Mouse (Mus musculus): ENCODE measurements around the gene Lamc2. TPM values are rescaled to one million over a fixed set of nuclear protein-coding genes. Genes with fewer than 3 reads are reported as not detected.

The Lamc2 gene
- polyA plus RNA-seq, 1 experiment from 2014 or later, result 0.47 TPM

GRCm38 (mm10) chr1:153139635-153140034 is 46.6 kb downstream of the Lamc2 start:
- WGBS, result 92% methylated on average over 7 of the region's 7 CpGs
- Histone ChIP-seq H3K4me3 (replicated peaks) (no peak overlapping the region), H3K9ac (no peak overlapping the region), H3K27me3 (0 out of 2 replicates have a peak, but pooled peaks cover under 1% of the 10 kb centered on the region), H3K36me3 (replicated peaks) (no peaks in the 10 kb centered on the region), H3K27ac (no peak overlapping the region), H3K9me3 (no peaks in the 10 kb centered on the region), H3K4me1 (peaks cover 2% of the 10 kb centered on the region), H3K4me2 (no peak overlapping the region)
- ATAC-seq (ENCODE audit: low FRiP score), result no peak

- 73% methylated on average over 5 of the region's 5 CpGs for WGBS
- no peak for ATAC-seq (ENCODE audit: low FRiP score)
- no peak overlapping the region for H3K9ac ChIP-seq
- no peak overlapping the region for H3K4me3 ChIP-seq (replicated peaks)
- H3K4me1 ChIP-seq, result peaks cover 12% of the 10 kb centered on the region
- H3K4me2 ChIP-seq, result no peak overlapping the region
- no peaks in the 10 kb centered on the region for H3K9me3 ChIP-seq
- H3K36me3 ChIP-seq (replicated peaks), result no peaks in the 10 kb centered on the region
- H3K27me3 ChIP-seq, result 0 out of 2 replicates have a peak, but pooled peaks cover 4% of the 10 kb centered on the region
- H3K27ac ChIP-seq, result no peak overlapping the region
Observed at GRCm38 (mm10) chr1:153138486-153138885, 47.8 kb downstream of the Lamc2 start.

- H3K4me2 ChIP-seq, result no peak overlapping the region
- H3K4me1 ChIP-seq, result peaks cover 12% of the 10 kb centered on the region
- H3K27ac ChIP-seq, result no peak overlapping the region
- ATAC-seq (ENCODE audit: low FRiP score), result no peak
- H3K4me3 ChIP-seq (replicated peaks), result no peak overlapping the region
- 0 out of 2 replicates have a peak, but pooled peaks cover 7% of the 10 kb centered on the region for H3K27me3 ChIP-seq
- 92% methylated on average over 13 of the region's 13 CpGs for WGBS
- no peak overlapping the region for H3K9ac ChIP-seq
- no peaks in the 10 kb centered on the region for H3K9me3 ChIP-seq
- no peaks in the 10 kb centered on the region for H3K36me3 ChIP-seq (replicated peaks)
Observed at GRCm38 (mm10) chr1:153136647-153137046, 49.6 kb downstream of the Lamc2 start.

GRCm38 (mm10) chr1:153133865-153134781 is 52.1 kb downstream of the Lamc2 start:
- Histone ChIP-seq H3K9me3 (no peaks in the 10 kb centered on the region), H3K36me3 (replicated peaks) (no peaks in the 10 kb centered on the region), H3K27me3 (0 out of 2 replicates have a peak, but pooled peaks cover 7% of the 10 kb centered on the region), H3K4me1 (peaks cover 12% of the 10 kb centered on the region), H3K4me3 (replicated peaks) (no peak overlapping the region), H3K4me2 (no peak overlapping the region), H3K9ac (0 out of 2 replicates have a peak overlapping the region, but pooled peaks have one; percentile 14), H3K27ac (peak overlapping the region; percentile 53)
- no peak for ATAC-seq (ENCODE audit: low FRiP score)
- 16% methylated on average over 9 of the region's 9 CpGs for WGBS

- Histone ChIP-seq H3K4me1 (peaks cover 12% of the 10 kb centered on the region), H3K9me3 (no peaks in the 10 kb centered on the region), H3K4me2 (no peak overlapping the region), H3K4me3 (replicated peaks) (no peak overlapping the region), H3K9ac (no peak overlapping the region), H3K27me3 (0 out of 2 replicates have a peak, but pooled peaks cover 7% of the 10 kb centered on the region), H3K36me3 (replicated peaks) (no peaks in the 10 kb centered on the region), H3K27ac (no peak overlapping the region)
- WGBS, result 90% methylated on average over 11 of the region's 11 CpGs
- no peak for ATAC-seq (ENCODE audit: low FRiP score)
Observed at GRCm38 (mm10) chr1:153129992-153130713, 56.1 kb downstream of the Lamc2 start.

- H3K9ac ChIP-seq, result no peak overlapping the region
- WGBS, result 81% methylated on average over 8 of the region's 8 CpGs
Observed at GRCm38 (mm10) chr1:153128780-153129179, 57.5 kb downstream of the Lamc2 start.

GRCm38 (mm10) chr1:153127622-153128021 is 58.6 kb downstream of the Lamc2 start:
- Histone ChIP-seq H3K4me1 (no peaks in the 10 kb centered on the region), H3K27me3 (0 out of 2 replicates have a peak, but pooled peaks cover 1% of the 10 kb centered on the region), H3K27ac (no peak overlapping the region), H3K9ac (no peak overlapping the region), H3K4me2 (no peak overlapping the region), H3K9me3 (no peaks in the 10 kb centered on the region), H3K36me3 (replicated peaks) (no peaks in the 10 kb centered on the region), H3K4me3 (replicated peaks) (no peak overlapping the region)
- WGBS, result 88% methylated on average over 4 of the region's 4 CpGs
- ATAC-seq (ENCODE audit: low FRiP score), result no peak

More at GRCm38 (mm10) chr1:153128780-153129179, 57.5 kb downstream of the Lamc2 start:
- Histone ChIP-seq H3K27ac (no peak overlapping the region), H3K4me3 (replicated peaks) (no peak overlapping the region), H3K27me3 (0 out of 2 replicates have a peak, but pooled peaks cover 2% of the 10 kb centered on the region), H3K4me2 (no peak overlapping the region), H3K36me3 (replicated peaks) (no peaks in the 10 kb centered on the region), H3K9me3 (no peaks in the 10 kb centered on the region), H3K4me1 (peaks cover under 1% of the 10 kb centered on the region; the same call in 1 of the 2 replicates)
- no peak for ATAC-seq (ENCODE audit: low FRiP score)

- Histone ChIP-seq H3K9me3 (no peaks in the 10 kb centered on the region), H3K27me3 (no peaks in the 10 kb centered on the region), H3K4me1 (no peaks in the 10 kb centered on the region), H3K4me2 (no peak overlapping the region), H3K4me3 (replicated peaks) (no peak overlapping the region), H3K27ac (no peak overlapping the region), H3K9ac (no peak overlapping the region), H3K36me3 (replicated peaks) (no peaks in the 10 kb centered on the region)
- 90% methylated on average over 15 of the region's 15 CpGs for WGBS
- no peak for ATAC-seq (ENCODE audit: low FRiP score)
Observed at GRCm38 (mm10) chr1:153126491-153127381, 59.5 kb downstream of the Lamc2 start.

- Histone ChIP-seq H3K27me3 (no peaks in the 10 kb centered on the region), H3K27ac (no peak overlapping the region), H3K36me3 (replicated peaks) (no peaks in the 10 kb centered on the region), H3K9ac (no peak overlapping the region), H3K4me2 (no peak overlapping the region), H3K9me3 (no peaks in the 10 kb centered on the region), H3K4me3 (replicated peaks) (no peak overlapping the region), H3K4me1 (no peaks in the 10 kb centered on the region)
- ATAC-seq (ENCODE audit: low FRiP score), result no peak
- 79% methylated on average over 8 of the region's 8 CpGs for WGBS
Observed at GRCm38 (mm10) chr1:153125287-153126275, 60.7 kb downstream of the Lamc2 start.

GRCm38 (mm10) chr1:153124502-153124901 is 61.7 kb downstream of the Lamc2 start:
- Histone ChIP-seq H3K9ac (no peak overlapping the region), H3K4me1 (no peaks in the 10 kb centered on the region), H3K9me3 (no peaks in the 10 kb centered on the region), H3K36me3 (replicated peaks) (no peaks in the 10 kb centered on the region), H3K4me2 (no peak overlapping the region), H3K27me3 (no peaks in the 10 kb centered on the region), H3K4me3 (replicated peaks) (no peak overlapping the region), H3K27ac (no peak overlapping the region)
- 85% methylated on average over 5 of the region's 5 CpGs for WGBS
- no peak for ATAC-seq (ENCODE audit: low FRiP score)

GRCm38 (mm10) chr1:153122764-153123163 is 63.5 kb downstream of the Lamc2 start:
- no peak for ATAC-seq (ENCODE audit: low FRiP score)
- no peak overlapping the region for H3K27ac ChIP-seq
- no peaks in the 10 kb centered on the region for H3K9me3 ChIP-seq
- 91% methylated on average over 4 of the region's 4 CpGs for WGBS
- no peak overlapping the region for H3K4me2 ChIP-seq
- no peaks in the 10 kb centered on the region for H3K4me1 ChIP-seq
- no peak overlapping the region for H3K4me3 ChIP-seq (replicated peaks)
- H3K9ac ChIP-seq, result no peak overlapping the region
- no peaks in the 10 kb centered on the region for H3K27me3 ChIP-seq
- no peaks in the 10 kb centered on the region for H3K36me3 ChIP-seq (replicated peaks)

Data from forebrain, embryonic 12.5 days (tissue).